Mouse (Mus musculus) ES-E14 (cell line): Measurements from ENCODE around the gene Nat10.

ENCODE experiments used
- HCFC1 ChIP-seq: IDR thresholded peaks from 2 replicates; pipeline ENCODE4 v1.6.1; 2012; ENCODE audit warnings: low read length, inconsistent platforms, borderline replicate concordance; ENCODE audit not compliant: insufficient read depth
- ZC3H11A ChIP-seq: IDR thresholded peaks from 2 replicates; pipeline ENCODE4 v1.6.1; 2012; ENCODE audit warnings: low read depth, mild to moderate bottlenecking, inconsistent platforms, low read length, borderline replicate concordance

- no peak for TF ChIP-seq ZC3H11A
- no peak for TF ChIP-seq HCFC1
These were observed 76.0 kb downstream of the Nat10 start for GRCm38 (mm10) chr2:103684926-103685577.
